Mouse (Mus musculus) layer of hippocampus, adult 2 months (tissue): Measurements from ENCODE around the gene Ccna1. TPM values are rescaled to one million over a fixed set of nuclear protein-coding genes. Genes with fewer than 3 reads are reported as not detected.

Source experiments
- DNase-seq, 2 experiments: peaks; one replicate each; pipeline ENCODE4 v3.0.0; 2022; ENCODE audit warnings: low spot score in 2 of 2
- H3K27ac ChIP-seq: fragments of 200-600 bp; 2 replicates; pipeline ENCODE4 v1.8.1; 2022
- H3K4me3 ChIP-seq: fragments of 200-600 bp; 2 replicates; pipeline ENCODE4 v1.8.1; 2022; ENCODE audit warnings: mild to moderate bottlenecking
- CTCF ChIP-seq: fragments of 200-600 bp; conservative IDR thresholded peaks from 2 replicates; pipeline ENCODE4 v1.8.1; 2022; ENCODE audit warnings: antibody characterized with exemption, mild to moderate bottlenecking, moderate library complexity
- long read RNA-seq, 2 experiments: library from polyadenylated mRNA; stranded (forward); transcript quantifications; one replicate each; pipeline ENCODE4 v2.0.0; 2021; ENCODE audit warnings: borderline mapping rate in 2 of 2
- total RNA-seq, 2 experiments: library from RNA; stranded (reverse); gene quantifications; 2 replicates each; pipeline ENCODE4 v1.2.3; 2021

Ccna1 gene
- total RNA-seq = 1 to 10 TPM; 2.4 to 2.5 TPM
- long read RNA-seq, experiment 1, partial matches to known transcripts = 0 of 5 reads
- long read RNA-seq, experiment 1, other reads (novel, unspliced or antisense) = 5 of 5 reads
- long read RNA-seq, experiment 2, partial matches to known transcripts = 0 of 5 reads
- long read RNA-seq, experiment 2, other reads (novel, unspliced or antisense) = 5 of 5 reads

- peak; percentile 69 to 75 for DNase-seq
- H3K4me3 ChIP-seq = peak within 1 kb of the TSS; percentile 60
- TF ChIP-seq CTCF = no peak
- H3K27ac ChIP-seq = peak within 1 kb of the TSS; percentile 81
Observed at GRCm38 (mm10) chr3:55055038-55055746, at the start of gene Ccna1. TSS of gene Ccna1 (minus strand) at chr3:55055501.

GRCm38 (mm10) chr3:55101092-55101491 lies 45.8 kb upstream of the Ccna1 start:
- TF ChIP-seq CTCF = peak; percentile 44
- Histone ChIP-seq H3K4me3 (no peak overlapping the region), H3K27ac (no peak overlapping the region)
- no peak for DNase-seq

- DNase-seq = no peak
- Histone ChIP-seq H3K27ac (peak overlapping the region; percentile 86; the same call in 1 of the 2 replicates), H3K4me3 (no peak overlapping the region)
- no peak for TF ChIP-seq CTCF
Observed at GRCm38 (mm10) chr3:55098990-55099389, 43.7 kb upstream of the Ccna1 start.

- no peak overlapping the region for H3K4me3 ChIP-seq
- peak overlapping the region; percentile 86 for H3K27ac ChIP-seq
- TF ChIP-seq CTCF = no peak
- no peak for DNase-seq
Observed at GRCm38 (mm10) chr3:55098014-55098413, 42.7 kb upstream of the Ccna1 start.

GRCm38 (mm10) chr3:55097186-55097585 lies 41.9 kb upstream of the Ccna1 start:
- TF ChIP-seq CTCF = no peak
- Histone ChIP-seq H3K4me3 (no peak overlapping the region), H3K27ac (peak overlapping the region; percentile 86)
- DNase-seq = no peak

GRCm38 (mm10) chr3:55096655-55097005 lies 41.3 kb upstream of the Ccna1 start:
- Histone ChIP-seq H3K4me3 (no peak overlapping the region), H3K27ac (peak overlapping the region; percentile 86)
- DNase-seq = no peak
- TF ChIP-seq CTCF = no peak

- peak overlapping the region; percentile 86 for H3K27ac ChIP-seq
- peak; percentile 21 for TF ChIP-seq CTCF
Observed at GRCm38 (mm10) chr3:55095968-55096654, 40.8 kb upstream of the Ccna1 start.

GRCm38 (mm10) chr3:55093161-55093560 lies 37.9 kb upstream of the Ccna1 start:
- no peak for DNase-seq
- Histone ChIP-seq H3K4me3 (no peak overlapping the region), H3K27ac (no peak overlapping the region)
- TF ChIP-seq CTCF = no peak

More at GRCm38 (mm10) chr3:55095968-55096654, 40.8 kb upstream of the Ccna1 start:
- H3K4me3 ChIP-seq = no peak overlapping the region
- peak; percentile 33 to 65 for DNase-seq

- no peak for DNase-seq
- H3K27ac ChIP-seq = no peak overlapping the region
- no peak for TF ChIP-seq CTCF
- H3K4me3 ChIP-seq = no peak overlapping the region
Observed at GRCm38 (mm10) chr3:55089291-55089690, 34.0 kb upstream of the Ccna1 start.

GRCm38 (mm10) chr3:55088843-55089242 lies 33.5 kb upstream of the Ccna1 start:
- H3K27ac ChIP-seq = no peak overlapping the region
- no peak overlapping the region for H3K4me3 ChIP-seq
- no peak for TF ChIP-seq CTCF
- no peak for DNase-seq

GRCm38 (mm10) chr3:55088359-55088758 lies 33.1 kb upstream of the Ccna1 start:
- DNase-seq = no peak
- H3K4me3 ChIP-seq = no peak overlapping the region
- no peak overlapping the region for H3K27ac ChIP-seq
- no peak for TF ChIP-seq CTCF

GRCm38 (mm10) chr3:55087360-55087759 lies 32.1 kb upstream of the Ccna1 start:
- peak; percentile 65 for TF ChIP-seq CTCF
- Histone ChIP-seq H3K4me3 (no peak overlapping the region), H3K27ac (peak overlapping the region; percentile 6)
- no peak for DNase-seq

- TF ChIP-seq CTCF = no peak
- Histone ChIP-seq H3K4me3 (no peak overlapping the region), H3K27ac (peak overlapping the region; percentile 6)
- no peak for DNase-seq
Observed at GRCm38 (mm10) chr3:55086948-55087347, 31.6 kb upstream of the Ccna1 start.

GRCm38 (mm10) chr3:55085716-55086115 lies 30.4 kb upstream of the Ccna1 start:
- Histone ChIP-seq H3K4me3 (no peak overlapping the region), H3K27ac (no peak overlapping the region)
- TF ChIP-seq CTCF = no peak
- DNase-seq = no peak
